In genomic region chr15:88862881-88863694, GRCm38 (mm10) we compare ENCODE assay signal across 8 mouse cellular contexts. TPM values are rescaled to one million over a fixed set of nuclear protein-coding genes. Genes with fewer than 3 reads are reported as not detected.
DNase-seq lines count a peak whose midpoint lies in the region; ATAC-seq lines count a peak whose summit lies in the region.

No protein-coding gene starts in this region.

- peak overlapping the region; percentile 96 for H3K9ac ChIP-seq in forebrain, embryonic 16.5 days (replicated peaks; ENCODE audit: low read depth, low read length)
- H3K9ac ChIP-seq in intestine, embryonic 15.5 days = peak overlapping the region; percentile 93
- peak overlapping the region; percentile 81 for H3K9ac ChIP-seq in limb, embryonic 11.5 days (ENCODE audit: low read length)
- peak overlapping the region; percentile 69 for H3K9ac ChIP-seq in midbrain, embryonic 15.5 days
- H3K9ac ChIP-seq in stomach, embryonic 16.5 days (ENCODE audit: low read length) = peak overlapping the region; percentile 91

- H3K36me3 ChIP-seq in forebrain, embryonic 16.5 days (ENCODE audit: control insufficient read depth, insufficient read depth) = peaks cover 18% of the 10 kb centered on the region; the same call in 1 of the 2 replicates
- H3K36me3 ChIP-seq in intestine, embryonic 15.5 days = peaks cover 11% of the 10 kb centered on the region
- peaks cover 10% of the 10 kb centered on the region for H3K36me3 ChIP-seq in limb, embryonic 11.5 days (ENCODE audit: control insufficient read depth, insufficient read depth, low read length)
- 0 out of 2 replicates have a peak, but pooled peaks cover 6% of the 10 kb centered on the region for H3K36me3 ChIP-seq in midbrain, embryonic 15.5 days (replicated peaks)
- peaks cover 6% of the 10 kb centered on the region; the same call in 1 of the 2 replicates for H3K36me3 ChIP-seq in stomach, embryonic 16.5 days (ENCODE audit: control insufficient read depth, insufficient read depth, low read length)

- H3K4me3 ChIP-seq in forebrain, embryonic 16.5 days (replicated peaks; ENCODE audit: low read length) = peak overlapping the region; percentile 96
- peak overlapping the region; percentile 92 for H3K4me3 ChIP-seq in intestine, embryonic 15.5 days (replicated peaks)
- H3K4me3 ChIP-seq in limb, embryonic 11.5 days (ENCODE audit: low read depth, low read length) = peak overlapping the region; percentile 92
- peak overlapping the region; percentile 75 for H3K4me3 ChIP-seq in midbrain, embryonic 15.5 days
- H3K4me3 ChIP-seq in stomach, embryonic 16.5 days (replicated peaks; ENCODE audit: low read length) = peak overlapping the region; percentile 87

- peaks cover 27% of the 10 kb centered on the region for H3K4me1 ChIP-seq in forebrain, embryonic 16.5 days (replicated peaks; ENCODE audit: control insufficient read depth, insufficient read depth, low read length)
- peaks cover 41% of the 10 kb centered on the region for H3K4me1 ChIP-seq in intestine, embryonic 15.5 days (replicated peaks)
- peaks cover 28% of the 10 kb centered on the region for H3K4me1 ChIP-seq in limb, embryonic 11.5 days (ENCODE audit: control insufficient read depth, insufficient read depth, low read length)
- H3K4me1 ChIP-seq in midbrain, embryonic 15.5 days = peaks cover 22% of the 10 kb centered on the region
- H3K4me1 ChIP-seq in stomach, embryonic 16.5 days (ENCODE audit: control insufficient read depth, insufficient read depth, low read length) = peaks cover 44% of the 10 kb centered on the region

- DNase-seq in cerebellum, adult 11 months = peak; percentile 71
- peak; percentile 31 for DNase-seq in c-Kit-positive CD71-positive TER-119-negative erythroid progenitor cells, embryonic 14.5 days (ENCODE audit: low read depth)
- DNase-seq in limb, embryonic 11.5 days (ENCODE audit: low spot score) = peak; percentile 61

- no peaks in the 10 kb centered on the region for H3K9me3 ChIP-seq in forebrain, embryonic 16.5 days (ENCODE audit: control insufficient read depth, low read length)
- H3K9me3 ChIP-seq in intestine, embryonic 15.5 days = no peaks in the 10 kb centered on the region
- H3K9me3 ChIP-seq in limb, embryonic 11.5 days (ENCODE audit: control insufficient read depth, low read length) = no peaks in the 10 kb centered on the region
- H3K9me3 ChIP-seq in midbrain, embryonic 15.5 days = no peaks in the 10 kb centered on the region
- no peaks in the 10 kb centered on the region for H3K9me3 ChIP-seq in stomach, embryonic 16.5 days (replicated peaks; ENCODE audit: control insufficient read depth, low read length)

- under 1% methylated on average over 95 of the region's 98 CpGs for WGBS in forebrain, embryonic 16.5 days
- under 1% methylated on average over 98 of the region's 98 CpGs for WGBS in intestine, embryonic 15.5 days
- under 1% methylated on average over 92 of the region's 98 CpGs for WGBS in limb, embryonic 11.5 days
- WGBS in midbrain, embryonic 15.5 days = under 1% methylated on average over 80 of the region's 98 CpGs
- under 1% methylated on average over 96 of the region's 98 CpGs for WGBS in stomach, embryonic 16.5 days

- H3K27ac ChIP-seq in forebrain, embryonic 16.5 days (ENCODE audit: low read length) = peak overlapping the region; percentile 99
- H3K27ac ChIP-seq in intestine, embryonic 15.5 days = peak overlapping the region; percentile 98
- H3K27ac ChIP-seq in limb, embryonic 11.5 days (replicated peaks; ENCODE audit: low read depth, low read length) = peak overlapping the region; percentile 86
- H3K27ac ChIP-seq in midbrain, embryonic 15.5 days = peak overlapping the region; percentile 98
- peak overlapping the region; percentile 98 for H3K27ac ChIP-seq in stomach, embryonic 16.5 days (ENCODE audit: low read length)

- peak overlapping the region; percentile 85 for H3K4me2 ChIP-seq in forebrain, embryonic 16.5 days (ENCODE audit: low read length)
- H3K4me2 ChIP-seq in intestine, embryonic 15.5 days (replicated peaks) = peak overlapping the region; percentile 91
- peak overlapping the region; percentile 97 for H3K4me2 ChIP-seq in limb, embryonic 11.5 days (ENCODE audit: low read depth, severe bottlenecking)
- peak overlapping the region; percentile 61 for H3K4me2 ChIP-seq in midbrain, embryonic 15.5 days
- peak overlapping the region; percentile 86 for H3K4me2 ChIP-seq in stomach, embryonic 16.5 days (ENCODE audit: low read depth, low read length)

- no peaks in the 10 kb centered on the region for H3K27me3 ChIP-seq in forebrain, embryonic 16.5 days (replicated peaks; ENCODE audit: control insufficient read depth, insufficient read depth, low read length)
- no peaks in the 10 kb centered on the region for H3K27me3 ChIP-seq in intestine, embryonic 15.5 days (replicated peaks)
- no peaks in the 10 kb centered on the region for H3K27me3 ChIP-seq in limb, embryonic 11.5 days (ENCODE audit: control insufficient read depth, insufficient read depth, low read length)
- H3K27me3 ChIP-seq in midbrain, embryonic 15.5 days (replicated peaks) = no peaks in the 10 kb centered on the region
- H3K27me3 ChIP-seq in stomach, embryonic 16.5 days (ENCODE audit: control insufficient read depth, insufficient read depth, low read length) = no peaks in the 10 kb centered on the region

- ATAC-seq in cerebellum, adult (ENCODE audit: insufficient number of reproducible peaks, low FRiP score, low TSS enrichment) = no peak
- ATAC-seq in forebrain, embryonic 16.5 days = peak; percentile 0; the same call in 1 of the 2 replicates
- peak; percentile 4; the same call in 1 of the 2 replicates for ATAC-seq in intestine, embryonic 15.5 days
- peak; percentile 11; the same call in 1 of the 2 replicates for ATAC-seq in limb, embryonic 11.5 days (ENCODE audit: insufficient number of reproducible peaks, low FRiP score, low TSS enrichment, low read depth)
- peak; percentile 7 for ATAC-seq in midbrain, embryonic 15.5 days (replicated peaks)
- no peak for ATAC-seq in stomach, embryonic 16.5 days (ENCODE audit: insufficient read depth, low FRiP score)

RNA-seq across cellular contexts. Expression of gene Pim3, which starts 1.1 kb away (rescaled TPM):
- 58.2 and 70.7 TPM in 2 replicates for polyA plus RNA-seq in forebrain, embryonic 16.5 days (2015; fragmentation: Nextera tagmentation; extraction: Ambion mirVana)
- 53.8 and 54.5 TPM in 2 replicates for polyA plus RNA-seq in intestine, embryonic 15.5 days (2015; fragmentation: Nextera tagmentation; extraction: Ambion mirVana)
- polyA plus RNA-seq in limb, embryonic 11.5 days (2014; fragmentation: Nextera tagmentation; extraction: Ambion mirVana) = 34.5 and 43.9 TPM in 2 replicates
- 69.0 and 72.4 TPM in 2 replicates for polyA plus RNA-seq in midbrain, embryonic 15.5 days (2015; fragmentation: Nextera tagmentation; extraction: Ambion mirVana)
- 58.3 and 59.0 TPM in 2 replicates for polyA plus RNA-seq in stomach, embryonic 16.5 days (2015; fragmentation: Nextera tagmentation; extraction: Ambion mirVana)

RNA-seq across cellular contexts. Expression of gene Creld2, which starts 43.6 kb away (rescaled TPM):
- polyA plus RNA-seq in forebrain, embryonic 16.5 days (2015; fragmentation: Nextera tagmentation; extraction: Ambion mirVana) = 57.3 and 60.4 TPM in 2 replicates
- polyA plus RNA-seq in intestine, embryonic 15.5 days (2015; fragmentation: Nextera tagmentation; extraction: Ambion mirVana) = 97.9 and 131 TPM in 2 replicates
- 94.3 and 94.9 TPM in 2 replicates for polyA plus RNA-seq in limb, embryonic 11.5 days (2014; fragmentation: Nextera tagmentation; extraction: Ambion mirVana)
- 60.7 and 69.3 TPM in 2 replicates for polyA plus RNA-seq in midbrain, embryonic 15.5 days (2015; fragmentation: Nextera tagmentation; extraction: Ambion mirVana)
- polyA plus RNA-seq in stomach, embryonic 16.5 days (2015; fragmentation: Nextera tagmentation; extraction: Ambion mirVana) = 105 and 128 TPM in 2 replicates

RNA-seq across cellular contexts. Expression of gene Alg12, which starts 44.0 kb away (rescaled TPM):
- polyA plus RNA-seq in forebrain, embryonic 16.5 days (2015; fragmentation: Nextera tagmentation; extraction: Ambion mirVana) = 6.6 and 8.8 TPM in 2 replicates
- polyA plus RNA-seq in intestine, embryonic 15.5 days (2015; fragmentation: Nextera tagmentation; extraction: Ambion mirVana) = 12.7 and 14.0 TPM in 2 replicates
- 11.5 and 12.0 TPM in 2 replicates for polyA plus RNA-seq in limb, embryonic 11.5 days (2014; fragmentation: Nextera tagmentation; extraction: Ambion mirVana)
- 9.4 and 9.6 TPM in 2 replicates for polyA plus RNA-seq in midbrain, embryonic 15.5 days (2015; fragmentation: Nextera tagmentation; extraction: Ambion mirVana)
- polyA plus RNA-seq in stomach, embryonic 16.5 days (2015; fragmentation: Nextera tagmentation; extraction: Ambion mirVana) = 13.1 and 14.0 TPM in 2 replicates

Comparison
In these comparisons a context has a peak if more than half of its experiments do, and no peak if none do; other contexts are left out.
1. ATAC-seq: peak in forebrain, embryonic 16.5 days (single experiment), intestine, embryonic 15.5 days (single experiment), limb, embryonic 11.5 days (single experiment) and midbrain, embryonic 15.5 days (single experiment); none in cerebellum, adult (single experiment) and stomach, embryonic 16.5 days (single experiment).
2. Peak in every context shown above with its lines, with median percentiles within 50 percentile points of each other: DNase-seq, H3K27ac ChIP-seq, H3K4me2 ChIP-seq, H3K4me3 ChIP-seq and H3K9ac ChIP-seq.